Mouse (Mus musculus) ES-E14 (cell line): ENCODE measurements around the gene Kiss1r.

Experiments used
- CHD2 ChIP-seq: IDR thresholded peaks from 2 replicates; pipeline ENCODE4 v1.6.1; 2014; ENCODE audit warnings: mild to moderate bottlenecking, low read depth, low read length, inconsistent platforms
- ZC3H11A ChIP-seq: IDR thresholded peaks from 2 replicates; pipeline ENCODE4 v1.6.1; 2012; ENCODE audit warnings: low read depth, mild to moderate bottlenecking, inconsistent platforms, low read length, borderline replicate concordance
- ZNF384 ChIP-seq: IDR thresholded peaks from 2 replicates; pipeline ENCODE4 v1.6.1; 2012; ENCODE audit warnings: low read depth, low read length, inconsistent platforms

DNA sequence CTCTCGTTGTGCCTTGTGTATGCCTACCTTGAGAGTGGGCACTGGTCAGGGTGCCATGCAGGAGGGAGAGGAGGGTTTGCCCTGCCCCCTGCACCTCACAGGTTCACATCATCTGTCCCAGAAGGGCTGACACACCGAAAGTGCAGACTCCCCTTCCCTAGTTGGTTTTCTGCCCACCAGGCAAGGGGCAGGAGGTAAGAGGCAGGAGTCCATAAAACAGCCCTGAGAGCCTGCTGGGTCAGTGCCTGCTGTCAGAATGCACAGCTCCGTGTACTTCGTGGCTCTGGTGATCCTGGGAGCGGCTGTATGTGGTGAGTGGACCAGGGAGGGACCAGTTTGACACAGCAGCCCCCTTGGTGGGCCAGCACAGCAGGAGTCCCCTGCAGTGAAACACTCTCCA lies 26.1 kb upstream of the Kiss1r start, which contains the start of gene Cfd:
- TF ChIP-seq CHD2 (no peak), ZC3H11A (no peak), ZNF384 (no peak)
